Mouse (Mus musculus) megakaryocyte-erythroid progenitor cell, adult 5-6 weeks (primary cell): Measurements from ENCODE around the gene Ndufv1. TPM values are rescaled to one million over a fixed set of nuclear protein-coding genes. Genes with fewer than 3 reads are reported as not detected.

Experiments used
- total RNA-seq, 2 experiments: library from RNA; stranded (forward) in 1 of 2; stranded (reverse) in 1 of 2; fragments of 200-1000, 215-1000 nt in 1 of 2; fragments of >200 nt in 1 of 2; fragmentation: Nextera tagmentation in 1 of 2; gene quantifications; 2 replicates each; pipeline ENCODE4 v1.2.3; 2014 to 2017

Ndufv1 gene
- total RNA-seq, 2 experiments from 2014 or later = 210 to 306 TPM

Other genes starting within 250 kb of the Ndufv1 start
Only the 30 nearest of the 32 such genes appear.
- gene Chka, start 161.0 kb downstream of the Ndufv1 start, total RNA-seq (2014; fragmentation: Nextera tagmentation) = 23.0 and 23.5 TPM in 2 replicates
- gene Chka, start 161.0 kb downstream of the Ndufv1 start, total RNA-seq (2017) = 22.5 and 26.0 TPM in 2 replicates
- 27.6 and 37.7 TPM in 2 replicates for gene Tcirg1, start 105.7 kb downstream of the Ndufv1 start, total RNA-seq (2014; fragmentation: Nextera tagmentation)
- gene Tcirg1, start 105.7 kb downstream of the Ndufv1 start, total RNA-seq (2017) = 6.7 and 44.0 TPM in 2 replicates
- gene Ndufs8, start 100.0 kb downstream of the Ndufv1 start, total RNA-seq (2014; fragmentation: Nextera tagmentation) = 175 and 218 TPM in 2 replicates
- 54.3 and 59.0 TPM in 2 replicates for gene Ndufs8, start 100.0 kb downstream of the Ndufv1 start, total RNA-seq (2017)
- gene Aldh3b1, start 83.0 kb downstream of the Ndufv1 start, total RNA-seq (2014; fragmentation: Nextera tagmentation) = 3.9 TPM in 1 of 2 replicates, not detected in the other
- gene Aldh3b1, start 83.0 kb downstream of the Ndufv1 start, total RNA-seq (2017) = not detected in 2 replicates
- gene Unc93b1, start 77.6 kb downstream of the Ndufv1 start, total RNA-seq (2014; fragmentation: Nextera tagmentation) = 9.1 and 10.4 TPM in 2 replicates
- gene Unc93b1, start 77.6 kb downstream of the Ndufv1 start, total RNA-seq (2017) = 3.9 and 16.4 TPM in 2 replicates
- not detected in 2 replicates for gene Aldh3b3, start 54.2 kb downstream of the Ndufv1 start, total RNA-seq (2014; fragmentation: Nextera tagmentation)
- not detected in 2 replicates for gene Aldh3b3, start 54.2 kb downstream of the Ndufv1 start, total RNA-seq (2017)
- 0.50 TPM in 1 of 2 replicates, not detected in the other for gene Aldh3b2, start 40.5 kb downstream of the Ndufv1 start, total RNA-seq (2014; fragmentation: Nextera tagmentation)
- gene Aldh3b2, start 40.5 kb downstream of the Ndufv1 start, total RNA-seq (2017) = 0.99 TPM in 1 of 2 replicates, not detected in the other
- 5.6 and 8.0 TPM in 2 replicates for gene Acy3, start 26.2 kb downstream of the Ndufv1 start, total RNA-seq (2014; fragmentation: Nextera tagmentation)
- gene Acy3, start 26.2 kb downstream of the Ndufv1 start, total RNA-seq (2017) = 2.3 and 2.5 TPM in 2 replicates
- gene Tbx10, start 20.1 kb downstream of the Ndufv1 start, total RNA-seq (2014; fragmentation: Nextera tagmentation) = not detected in 2 replicates
- not detected in 2 replicates for gene Tbx10, start 20.1 kb downstream of the Ndufv1 start, total RNA-seq (2017)
- gene Nudt8, start 12.2 kb downstream of the Ndufv1 start, total RNA-seq (2014; fragmentation: Nextera tagmentation) = 21.5 and 29.8 TPM in 2 replicates
- gene Nudt8, start 12.2 kb downstream of the Ndufv1 start, total RNA-seq (2017) = 19.5 and 21.1 TPM in 2 replicates
- 1.9 and 5.4 TPM in 2 replicates for gene Gm49405, start 12.2 kb downstream of the Ndufv1 start, total RNA-seq (2014; fragmentation: Nextera tagmentation)
- gene Gm49405, start 12.2 kb downstream of the Ndufv1 start, total RNA-seq (2017) = 1.5 and 2.0 TPM in 2 replicates
- gene Doc2g, start 9.5 kb downstream of the Ndufv1 start, total RNA-seq (2014; fragmentation: Nextera tagmentation) = 2.1 and 7.4 TPM in 2 replicates
- 3.8 and 4.0 TPM in 2 replicates for gene Doc2g, start 9.5 kb downstream of the Ndufv1 start, total RNA-seq (2017)
- gene Gstp1, start 25.2 kb upstream of the Ndufv1 start, total RNA-seq (2014; fragmentation: Nextera tagmentation) = 623 and 805 TPM in 2 replicates
- 123 and 220 TPM in 2 replicates for gene Gstp1, start 25.2 kb upstream of the Ndufv1 start, total RNA-seq (2017)
- not detected in 2 replicates for gene Gstp2, start 33.2 kb upstream of the Ndufv1 start, total RNA-seq (2014; fragmentation: Nextera tagmentation)
- not detected in 2 replicates for gene Gstp2, start 33.2 kb upstream of the Ndufv1 start, total RNA-seq (2017)
- gene Gstp3, start 46.8 kb upstream of the Ndufv1 start, total RNA-seq (2014; fragmentation: Nextera tagmentation) = 28.5 and 40.7 TPM in 2 replicates
- 16.4 and 37.6 TPM in 2 replicates for gene Gstp3, start 46.8 kb upstream of the Ndufv1 start, total RNA-seq (2017)
- gene Cabp2, start 68.8 kb upstream of the Ndufv1 start, total RNA-seq (2014; fragmentation: Nextera tagmentation) = not detected in 2 replicates
- gene Cabp2, start 68.8 kb upstream of the Ndufv1 start, total RNA-seq (2017) = not detected in 2 replicates
- gene Cdk2ap2, start 84.4 kb upstream of the Ndufv1 start, total RNA-seq (2014; fragmentation: Nextera tagmentation) = 65.1 and 75.8 TPM in 2 replicates
- gene Cdk2ap2, start 84.4 kb upstream of the Ndufv1 start, total RNA-seq (2017) = 6.7 and 16.1 TPM in 2 replicates
- 42.3 and 44.1 TPM in 2 replicates for gene Pitpnm1, start 87.2 kb upstream of the Ndufv1 start, total RNA-seq (2014; fragmentation: Nextera tagmentation)
- gene Pitpnm1, start 87.2 kb upstream of the Ndufv1 start, total RNA-seq (2017) = 7.4 and 7.7 TPM in 2 replicates
- gene Aip, start 113.1 kb upstream of the Ndufv1 start, total RNA-seq (2014; fragmentation: Nextera tagmentation) = 25.9 and 31.2 TPM in 2 replicates
- gene Aip, start 113.1 kb upstream of the Ndufv1 start, total RNA-seq (2017) = 16.9 and 23.2 TPM in 2 replicates
- not detected in 2 replicates for gene Gpr152, start 127.0 kb upstream of the Ndufv1 start, total RNA-seq (2014; fragmentation: Nextera tagmentation)
- not detected in 2 replicates for gene Gpr152, start 127.0 kb upstream of the Ndufv1 start, total RNA-seq (2017)
- gene Cabp4, start 131.2 kb upstream of the Ndufv1 start, total RNA-seq (2014; fragmentation: Nextera tagmentation) = 0.39 and 1.5 TPM in 2 replicates
- gene Cabp4, start 131.2 kb upstream of the Ndufv1 start, total RNA-seq (2017) = not detected in 2 replicates
- gene Coro1b, start 135.8 kb upstream of the Ndufv1 start, total RNA-seq (2014; fragmentation: Nextera tagmentation) = 103 and 123 TPM in 2 replicates
- gene Coro1b, start 135.8 kb upstream of the Ndufv1 start, total RNA-seq (2017) = 42.8 and 97.1 TPM in 2 replicates
- gene Ptprcap, start 140.8 kb upstream of the Ndufv1 start, total RNA-seq (2014; fragmentation: Nextera tagmentation) = 53.0 and 63.6 TPM in 2 replicates
- gene Ptprcap, start 140.8 kb upstream of the Ndufv1 start, total RNA-seq (2017) = 104 and 112 TPM in 2 replicates
- gene Rps6kb2, start 150.5 kb upstream of the Ndufv1 start, total RNA-seq (2014; fragmentation: Nextera tagmentation) = 60.4 and 60.9 TPM in 2 replicates
- gene Rps6kb2, start 150.5 kb upstream of the Ndufv1 start, total RNA-seq (2017) = 14.7 and 39.7 TPM in 2 replicates
- 8.1 and 10.9 TPM in 2 replicates for gene Carns1, start 162.7 kb upstream of the Ndufv1 start, total RNA-seq (2014; fragmentation: Nextera tagmentation)
- 0.19 and 1.0 TPM in 2 replicates for gene Carns1, start 162.7 kb upstream of the Ndufv1 start, total RNA-seq (2017)
- gene Tbc1d10c, start 178.5 kb upstream of the Ndufv1 start, total RNA-seq (2014; fragmentation: Nextera tagmentation) = 17.1 and 30.7 TPM in 2 replicates
- gene Tbc1d10c, start 178.5 kb upstream of the Ndufv1 start, total RNA-seq (2017) = 7.1 and 9.3 TPM in 2 replicates
- gene Ppp1ca, start 179.3 kb upstream of the Ndufv1 start, total RNA-seq (2014; fragmentation: Nextera tagmentation) = 392 and 411 TPM in 2 replicates
- 411 and 530 TPM in 2 replicates for gene Ppp1ca, start 179.3 kb upstream of the Ndufv1 start, total RNA-seq (2017)
- 35.5 and 47.7 TPM in 2 replicates for gene Rad9a, start 188.9 kb upstream of the Ndufv1 start, total RNA-seq (2014; fragmentation: Nextera tagmentation)
- 17.5 and 29.6 TPM in 2 replicates for gene Rad9a, start 188.9 kb upstream of the Ndufv1 start, total RNA-seq (2017)
- gene Clcf1, start 201.4 kb upstream of the Ndufv1 start, total RNA-seq (2014; fragmentation: Nextera tagmentation) = 4.6 and 6.9 TPM in 2 replicates
- 0.99 TPM in 1 of 2 replicates, not detected in the other for gene Clcf1, start 201.4 kb upstream of the Ndufv1 start, total RNA-seq (2017)
- 2.1 TPM in 1 of 2 replicates, not detected in the other for gene AC109138.7, start 201.6 kb upstream of the Ndufv1 start, total RNA-seq (2014; fragmentation: Nextera tagmentation)
- not detected in 2 replicates for gene AC109138.7, start 201.6 kb upstream of the Ndufv1 start, total RNA-seq (2017)